Mouse (Mus musculus) spleen, adult 2 months (tissue): ENCODE results near the gene Slc10a7.

Experiments
- CTCF ChIP-seq: fragments of 200-500 bp; IDR thresholded peaks from 2 replicates; pipeline ENCODE4 v1.5.1; 2011; ENCODE audit warnings: mild to moderate bottlenecking, inconsistent platforms; ENCODE audit not compliant: insufficient read depth, insufficient read length, insufficient replicate concordance; ENCODE audit errors: extremely low read depth
- POLR2A ChIP-seq: fragments of 200-500 bp; IDR thresholded peaks from 2 replicates; pipeline ENCODE4 v1.6.1; 2011; ENCODE audit warnings: low read depth, low read length, inconsistent platforms

DNA sequence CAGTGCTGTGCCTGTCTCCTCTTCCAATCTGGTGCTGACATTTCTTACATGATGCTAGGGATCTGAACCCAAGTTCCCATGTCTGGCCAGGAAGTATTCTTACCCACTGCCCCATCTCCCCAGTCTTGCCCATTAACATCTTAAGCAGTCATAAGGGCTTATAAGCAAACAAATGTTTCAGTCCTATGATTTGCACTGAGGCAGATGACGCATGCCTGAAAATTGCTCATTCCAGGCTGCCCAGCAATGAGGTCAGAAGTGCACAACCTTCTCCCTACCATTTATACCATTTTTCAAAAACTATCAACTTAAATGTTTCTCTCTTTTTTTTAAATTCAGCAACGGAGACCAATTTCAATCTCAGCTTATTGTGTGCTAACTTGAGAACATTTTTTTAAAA, 45.2 kb upstream of the Slc10a7 start:
- no peak for TF ChIP-seq POLR2A
- no peak for TF ChIP-seq CTCF
